Mouse (Mus musculus) embryonic facial prominence, embryonic 13.5 days (tissue): ENCODE measurements at regions not wholly inside any gene's neighbourhood (a gene's known extent, or its start where the extent isn't known, plus 50 kb on each side); places are given as distances from the start of the nearest gene placed in this dataset.

Experiments used
- ATAC-seq: fragments of 200-750 bp; cut with Nextera tagmentation; 2 replicates; pipeline ENCODE4 v1.8.0; 2017; ENCODE audit warnings: low read depth; ENCODE audit not compliant: insufficient number of reproducible peaks, insufficient read depth, low FRiP score, low TSS enrichment
- H3K27ac ChIP-seq: fragments of 300-500 bp; sonication (generic); 2 replicates; pipeline ENCODE4 v1.5.1; 2015; ENCODE audit warnings: moderate library complexity, mild to moderate bottlenecking, inconsistent platforms
- H3K27me3 ChIP-seq: fragments of 300-500 bp; sonication (generic); 2 replicates; pipeline ENCODE4 v1.6.1; 2015; ENCODE audit warnings: mild to moderate bottlenecking, inconsistent platforms
- H3K36me3 ChIP-seq: fragments of 300-500 bp; sonication (generic); 2 replicates; pipeline ENCODE4 v1.6.1; 2015; ENCODE audit warnings: mild to moderate bottlenecking, inconsistent platforms
- H3K4me1 ChIP-seq: fragments of 300-500 bp; sonication (generic); 2 replicates; pipeline ENCODE4 v1.6.1; 2015; ENCODE audit warnings: inconsistent platforms
- H3K4me2 ChIP-seq: fragments of 300-500 bp; sonication (generic); 2 replicates; pipeline ENCODE4 v1.6.1; 2015; ENCODE audit warnings: moderate library complexity, mild to moderate bottlenecking, inconsistent platforms
- H3K4me3 ChIP-seq: fragments of 300-500 bp; sonication (generic); 2 replicates; pipeline ENCODE4 v1.5.1; 2015; ENCODE audit warnings: mild to moderate bottlenecking, inconsistent platforms
- H3K9ac ChIP-seq: fragments of 300-500 bp; sonication (generic); 2 replicates; pipeline ENCODE4 v1.6.1; 2015; ENCODE audit warnings: mild to moderate bottlenecking, inconsistent platforms
- H3K9me3 ChIP-seq: fragments of 300-500 bp; sonication (generic); 2 replicates; pipeline ENCODE4 v1.6.1; 2016; ENCODE audit warnings: inconsistent platforms
- WGBS: fragments of 180-500 bp; shearing (Covaris S2); methylation state at CpG from one replicate; pipeline ENCODE4 v1.1.7; 2015; ENCODE audit warnings: mixed read lengths; 5-methylcytosine and 5-hydroxymethylcytosine counted together

- Histone ChIP-seq H3K4me1 (no peaks in the 10 kb centered on the region), H3K27ac (no peak overlapping the region), H3K4me2 (no peak overlapping the region), H3K9ac (no peak overlapping the region), H3K27me3 (no peaks in the 10 kb centered on the region), H3K36me3 (no peaks in the 10 kb centered on the region), H3K9me3 (no peaks in the 10 kb centered on the region; the same call in 1 of the 2 replicates), H3K4me3 (no peak overlapping the region)
- 76% methylated on average over 2 of the region's 2 CpGs for WGBS
- ATAC-seq: no peak
These were observed 182.7 kb upstream of the Sox4 start for GRCm38 (mm10) chr13:29136231-29136630.

DNA sequence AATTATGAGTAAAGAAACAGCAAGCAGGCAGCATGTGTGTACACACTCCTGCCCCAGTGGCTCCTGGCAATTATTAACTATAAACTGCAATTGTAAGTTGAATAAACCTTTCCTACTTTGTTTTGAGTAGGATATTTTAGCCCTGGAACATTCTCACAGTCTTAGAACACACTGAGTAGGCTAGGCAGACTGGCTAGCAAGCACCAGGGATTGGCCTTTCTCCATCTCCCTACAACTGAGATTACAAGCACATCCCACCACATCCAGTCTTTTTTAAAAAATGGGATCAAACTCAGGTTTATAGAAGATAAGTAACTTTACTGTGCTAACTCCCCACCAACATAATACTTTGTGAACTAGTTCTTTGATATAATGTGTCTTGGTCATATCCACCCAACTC lies 174.0 kb upstream of the Sox4 start:
- no peak overlapping the region for H3K4me2 ChIP-seq
- no peaks in the 10 kb centered on the region for H3K9me3 ChIP-seq
- H3K4me3 ChIP-seq: no peak overlapping the region
- no peak overlapping the region for H3K9ac ChIP-seq
- H3K27me3 ChIP-seq: no peaks in the 10 kb centered on the region
- H3K36me3 ChIP-seq: no peaks in the 10 kb centered on the region
- ATAC-seq: no peak
- no peak overlapping the region for H3K27ac ChIP-seq
- no peaks in the 10 kb centered on the region for H3K4me1 ChIP-seq

DNA sequence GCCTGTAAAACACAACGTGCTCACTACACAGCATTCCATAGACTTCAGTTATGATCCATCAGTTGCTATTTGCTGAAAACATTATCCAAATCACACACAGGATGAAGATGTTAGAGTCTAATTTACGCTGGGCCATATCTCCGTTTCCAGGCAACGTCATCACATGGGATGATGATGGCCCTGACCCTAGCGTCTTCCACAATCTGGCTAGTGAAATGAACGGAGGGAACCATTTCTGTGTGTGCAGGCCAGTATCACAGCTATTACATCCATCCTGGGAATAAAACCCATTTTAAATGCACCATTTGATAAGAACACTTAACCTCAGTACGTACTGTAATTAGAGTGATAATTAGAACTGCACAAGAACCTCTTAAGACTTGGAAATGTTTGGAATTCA lies 170.0 kb upstream of the Sox4 start:
- H3K4me1 ChIP-seq: no peaks in the 10 kb centered on the region
- 81% methylated on average over 7 of the region's 7 CpGs for WGBS
- no peaks in the 10 kb centered on the region for H3K9me3 ChIP-seq
- no peak overlapping the region for H3K27ac ChIP-seq
- ATAC-seq: no peak
- H3K36me3 ChIP-seq: no peaks in the 10 kb centered on the region
- no peak overlapping the region for H3K4me2 ChIP-seq
- H3K9ac ChIP-seq: no peak overlapping the region
- no peak overlapping the region for H3K4me3 ChIP-seq
- no peaks in the 10 kb centered on the region for H3K27me3 ChIP-seq

DNA sequence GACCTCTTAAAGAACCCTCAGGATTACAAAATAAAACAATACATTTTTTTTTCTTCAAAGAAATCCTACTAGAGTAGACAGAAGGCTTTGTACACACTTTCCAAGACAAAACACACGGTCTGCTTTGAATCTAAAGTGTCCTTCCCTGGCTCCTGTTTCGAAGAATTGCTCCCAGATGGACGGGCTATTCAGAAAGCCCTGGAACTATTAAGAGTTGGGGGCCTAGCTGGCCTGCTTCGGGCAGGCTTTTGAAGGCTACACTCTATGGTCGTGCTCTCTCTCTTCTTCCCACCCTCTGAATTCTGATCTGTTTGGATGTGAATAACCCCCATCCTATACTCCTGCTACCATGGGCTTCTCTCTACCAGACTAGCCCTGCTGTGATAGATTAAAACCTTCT lies 167.6 kb upstream of the Sox4 start:
- H3K4me2 ChIP-seq: no peak overlapping the region
- no peaks in the 10 kb centered on the region for H3K4me1 ChIP-seq
- no peaks in the 10 kb centered on the region for H3K36me3 ChIP-seq
- ATAC-seq: no peak
- H3K4me3 ChIP-seq: no peak overlapping the region
- 42% methylated on average over 5 of the region's 5 CpGs for WGBS
- no peaks in the 10 kb centered on the region for H3K27me3 ChIP-seq
- H3K27ac ChIP-seq: no peak overlapping the region
- H3K9ac ChIP-seq: no peak overlapping the region
- H3K9me3 ChIP-seq: no peaks in the 10 kb centered on the region

DNA sequence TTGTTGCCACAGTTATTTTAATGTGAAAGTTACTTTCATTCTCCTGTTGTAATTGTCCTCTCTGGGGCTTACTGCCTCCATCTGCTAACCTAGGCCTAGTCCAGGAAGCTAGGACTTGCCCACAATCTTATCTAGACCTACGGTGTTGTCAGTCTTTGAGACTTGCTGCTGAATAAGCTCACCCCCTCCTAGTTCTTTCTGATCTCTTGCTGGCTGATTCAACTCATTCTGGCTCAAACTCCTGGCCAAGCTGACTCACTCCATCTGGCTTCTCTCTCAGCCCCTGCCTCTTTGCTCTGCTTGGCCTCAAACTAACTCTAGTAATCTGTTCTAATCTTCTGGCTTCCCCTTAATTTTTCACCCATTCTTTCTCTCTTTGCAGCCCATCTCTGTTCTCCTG lies 165.8 kb upstream of the Sox4 start:
- no peak overlapping the region for H3K9ac ChIP-seq
- H3K4me3 ChIP-seq: no peak overlapping the region
- WGBS: 83% methylated on average over 1 of the region's 1 CpGs
- no peaks in the 10 kb centered on the region for H3K27me3 ChIP-seq
- no peaks in the 10 kb centered on the region for H3K9me3 ChIP-seq
- no peak for ATAC-seq
- H3K4me2 ChIP-seq: no peak overlapping the region
- no peaks in the 10 kb centered on the region for H3K36me3 ChIP-seq
- no peaks in the 10 kb centered on the region for H3K4me1 ChIP-seq
- H3K27ac ChIP-seq: no peak overlapping the region

GRCm38 (mm10) chr13:29114998-29115495 lies 161.5 kb upstream of the Sox4 start:
- Histone ChIP-seq H3K4me3 (no peak overlapping the region), H3K4me1 (peaks cover 5% of the 10 kb centered on the region; the same call in 1 of the 2 replicates), H3K27me3 (no peaks in the 10 kb centered on the region), H3K27ac (no peak overlapping the region), H3K4me2 (no peak overlapping the region), H3K9me3 (no peaks in the 10 kb centered on the region), H3K36me3 (no peaks in the 10 kb centered on the region), H3K9ac (no peak overlapping the region)
- ATAC-seq: no peak
- WGBS: 95% methylated on average over 3 of the region's 3 CpGs

GRCm38 (mm10) chr13:29110127-29110526 lies 156.6 kb upstream of the Sox4 start:
- H3K9me3 ChIP-seq: no peaks in the 10 kb centered on the region
- no peak overlapping the region for H3K9ac ChIP-seq
- no peak overlapping the region for H3K4me3 ChIP-seq
- H3K27me3 ChIP-seq: no peaks in the 10 kb centered on the region
- no peaks in the 10 kb centered on the region for H3K36me3 ChIP-seq
- ATAC-seq: no peak
- no peak overlapping the region for H3K27ac ChIP-seq
- WGBS: 44% methylated on average over 5 of the region's 5 CpGs
- no peak overlapping the region for H3K4me2 ChIP-seq
- peaks cover 16% of the 10 kb centered on the region for H3K4me1 ChIP-seq

GRCm38 (mm10) chr13:29109064-29109856 lies 155.7 kb upstream of the Sox4 start:
- no peak overlapping the region for H3K4me2 ChIP-seq
- ATAC-seq: 0 out of 2 replicates have a peak, but pooled peaks have one; percentile 48
- no peaks in the 10 kb centered on the region for H3K9me3 ChIP-seq
- no peaks in the 10 kb centered on the region for H3K27me3 ChIP-seq
- peaks cover 16% of the 10 kb centered on the region for H3K4me1 ChIP-seq
- H3K4me3 ChIP-seq: no peak overlapping the region
- H3K9ac ChIP-seq: no peak overlapping the region
- no peak overlapping the region for H3K27ac ChIP-seq
- 63% methylated on average over 18 of the region's 18 CpGs for WGBS
- no peaks in the 10 kb centered on the region for H3K36me3 ChIP-seq

DNA sequence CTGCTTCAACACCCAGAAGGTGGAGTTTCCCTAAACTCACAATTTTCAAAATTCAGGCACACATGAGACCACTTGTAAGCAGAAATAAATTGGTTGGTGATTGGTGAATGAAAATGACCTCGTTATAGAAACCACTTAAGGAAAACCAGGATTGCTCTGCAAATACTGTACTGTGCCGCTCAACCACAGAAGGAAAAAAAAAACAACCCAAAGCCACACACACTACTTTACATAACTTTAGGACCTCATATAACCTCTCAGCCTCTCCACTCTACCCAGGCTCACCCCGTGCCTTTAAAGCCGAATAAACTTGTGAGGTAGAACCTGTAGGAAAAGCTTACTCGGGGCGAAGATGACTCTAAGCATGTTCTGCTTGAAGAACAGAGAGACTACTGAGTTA lies 154.7 kb upstream of the Sox4 start:
- WGBS: 78% methylated on average over 6 of the region's 6 CpGs

DNA sequence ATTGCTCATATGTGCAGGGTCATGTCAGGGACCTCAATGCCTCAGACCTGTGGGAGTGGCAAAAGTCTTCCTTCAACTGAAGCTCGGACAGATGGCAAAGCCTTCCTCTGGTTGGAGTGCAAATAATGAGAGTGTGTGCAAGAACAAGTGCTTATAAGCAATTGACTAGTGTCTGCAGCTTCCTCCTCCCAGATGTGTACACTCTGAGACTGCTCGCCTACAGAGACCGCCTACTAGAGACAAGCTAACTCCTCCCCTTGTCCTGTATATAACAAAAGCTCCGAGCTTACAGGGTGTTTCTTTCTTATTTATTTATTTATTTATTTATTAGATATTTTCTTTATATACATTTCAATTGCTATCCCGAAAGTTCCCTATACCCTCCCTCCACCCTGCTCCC lies 138.7 kb upstream of the Sox4 start:
- no peak overlapping the region for H3K4me3 ChIP-seq
- 84% methylated on average over 5 of the region's 5 CpGs for WGBS
- no peak overlapping the region for H3K9ac ChIP-seq
- no peaks in the 10 kb centered on the region for H3K36me3 ChIP-seq
- H3K9me3 ChIP-seq: no peaks in the 10 kb centered on the region
- H3K27ac ChIP-seq: no peak overlapping the region
- no peaks in the 10 kb centered on the region for H3K27me3 ChIP-seq
- ATAC-seq: no peak
- no peak overlapping the region for H3K4me2 ChIP-seq
- H3K4me1 ChIP-seq: no peaks in the 10 kb centered on the region

More for the DNA sequence above, 154.7 kb upstream of the Sox4 start:
- no peaks in the 10 kb centered on the region for H3K9me3 ChIP-seq
- H3K27ac ChIP-seq: no peak overlapping the region
- H3K36me3 ChIP-seq: no peaks in the 10 kb centered on the region
- ATAC-seq: no peak
- H3K9ac ChIP-seq: no peak overlapping the region
- no peak overlapping the region for H3K4me2 ChIP-seq
- H3K27me3 ChIP-seq: no peaks in the 10 kb centered on the region
- peaks cover 16% of the 10 kb centered on the region for H3K4me1 ChIP-seq
- H3K4me3 ChIP-seq: no peak overlapping the region

- H3K4me3 ChIP-seq: no peak overlapping the region
- H3K36me3 ChIP-seq: no peaks in the 10 kb centered on the region
- H3K4me1 ChIP-seq: no peaks in the 10 kb centered on the region
- H3K9ac ChIP-seq: no peak overlapping the region
- no peaks in the 10 kb centered on the region for H3K9me3 ChIP-seq
- H3K27ac ChIP-seq: no peak overlapping the region
- 86% methylated on average over 5 of the region's 5 CpGs for WGBS
- ATAC-seq: no peak
- H3K4me2 ChIP-seq: no peak overlapping the region
- H3K27me3 ChIP-seq: no peaks in the 10 kb centered on the region
These were observed 133.3 kb upstream of the Sox4 start for GRCm38 (mm10) chr13:29086854-29087253.

- H3K4me2 ChIP-seq: no peak overlapping the region
- WGBS: 20% methylated on average over 2 of the region's 2 CpGs
- H3K27me3 ChIP-seq: no peaks in the 10 kb centered on the region
These were observed 127.6 kb upstream of the Sox4 start for GRCm38 (mm10) chr13:29081064-29081463.

More at GRCm38 (mm10) chr13:29081064-29081463, 127.6 kb upstream of the Sox4 start:
- Histone ChIP-seq H3K9ac (no peak overlapping the region), H3K36me3 (no peaks in the 10 kb centered on the region), H3K4me1 (peaks cover 12% of the 10 kb centered on the region), H3K27ac (no peak overlapping the region; the same call in 1 of the 2 replicates), H3K9me3 (no peaks in the 10 kb centered on the region), H3K4me3 (no peak overlapping the region)
- no peak for ATAC-seq
